Mouse (Mus musculus) small intestine, adult 2 months (tissue): ENCODE data around the gene Fam199x. TPM values are rescaled to one million over a fixed set of nuclear protein-coding genes. Genes with fewer than 3 reads are reported as not detected.

Experiments used
- H3K27ac ChIP-seq: fragments of 200-500 bp; 2 replicates; pipeline ENCODE4 v1.5.1; 2012; ENCODE audit warnings: low read depth, low read length, control low read depth, inconsistent platforms; ENCODE audit not compliant: insufficient read depth
- H3K27me3 ChIP-seq: fragments of 200-500 bp; 2 replicates; pipeline ENCODE4 v1.6.1; 2012; ENCODE audit warnings: mild to moderate bottlenecking, moderate library complexity, low read length, inconsistent platforms; ENCODE audit not compliant: control insufficient read depth, insufficient read depth
- H3K36me3 ChIP-seq: fragments of 200-500 bp; 2 replicates; pipeline ENCODE4 v1.6.1; 2012; ENCODE audit warnings: mild to moderate bottlenecking, low read length, control low read depth, inconsistent platforms; ENCODE audit not compliant: control insufficient read depth, insufficient read depth
- H3K4me1 ChIP-seq: fragments of 200-500 bp; 2 replicates; pipeline ENCODE4 v1.6.1; 2012; ENCODE audit warnings: low read length, inconsistent platforms, mixed read lengths; ENCODE audit not compliant: control insufficient read depth, insufficient read depth, insufficient read length
- H3K4me3 ChIP-seq: fragments of 200-500 bp; 2 replicates; pipeline ENCODE4 v1.5.1; 2012; ENCODE audit warnings: low read depth, mild to moderate bottlenecking, control low read depth, inconsistent platforms, low read length, moderate library complexity
- CTCF ChIP-seq: fragments of 200-500 bp; IDR thresholded peaks from 2 replicates; pipeline ENCODE4 v1.5.1; 2012; ENCODE audit warnings: low read depth, mild to moderate bottlenecking, control low read depth, inconsistent platforms, low read length, moderate library complexity, mixed read lengths; ENCODE audit not compliant: insufficient replicate concordance, insufficient read length; ENCODE audit errors: extremely low read depth
- POLR2A ChIP-seq: fragments of 200-500 bp; IDR thresholded peaks from 2 replicates; pipeline ENCODE4 v1.6.1; 2012; ENCODE audit warnings: low read depth, mild to moderate bottlenecking, control low read depth, inconsistent platforms, low read length, moderate library complexity
- WGBS: fragments of 180-500 bp; shearing (Covaris S2); methylation state at CpG from one replicate; pipeline ENCODE4 v1.1.7; 2018; 5-methylcytosine and 5-hydroxymethylcytosine counted together
- polyA plus RNA-seq: library from polyadenylated mRNA; depleted of rRNA; stranded (reverse); fragments of >200 nt; gene quantifications from 2 replicates; pipeline ENCODE4 v1.2.3, GENCODE M21; 2012

The Fam199x gene
- polyA plus RNA-seq, 1 experiment: 0.46 TPM

GRCm38 (mm10) chrX:137037470-137037999, 11.9 kb upstream of the Fam199x start:
- peak overlapping the region; percentile 61; the same call in 1 of the 2 replicates for H3K27ac ChIP-seq
- H3K4me1 ChIP-seq: peaks cover 2% of the 10 kb centered on the region; the same call in 1 of the 2 replicates
- TF ChIP-seq POLR2A (no peak), CTCF (no peak)
- no peaks in the 10 kb centered on the region for H3K27me3 ChIP-seq
- WGBS: 12% methylated on average over 12 of the region's 12 CpGs
- H3K36me3 ChIP-seq: no peaks in the 10 kb centered on the region
- H3K4me3 ChIP-seq: peak overlapping the region; percentile 100

DNA sequence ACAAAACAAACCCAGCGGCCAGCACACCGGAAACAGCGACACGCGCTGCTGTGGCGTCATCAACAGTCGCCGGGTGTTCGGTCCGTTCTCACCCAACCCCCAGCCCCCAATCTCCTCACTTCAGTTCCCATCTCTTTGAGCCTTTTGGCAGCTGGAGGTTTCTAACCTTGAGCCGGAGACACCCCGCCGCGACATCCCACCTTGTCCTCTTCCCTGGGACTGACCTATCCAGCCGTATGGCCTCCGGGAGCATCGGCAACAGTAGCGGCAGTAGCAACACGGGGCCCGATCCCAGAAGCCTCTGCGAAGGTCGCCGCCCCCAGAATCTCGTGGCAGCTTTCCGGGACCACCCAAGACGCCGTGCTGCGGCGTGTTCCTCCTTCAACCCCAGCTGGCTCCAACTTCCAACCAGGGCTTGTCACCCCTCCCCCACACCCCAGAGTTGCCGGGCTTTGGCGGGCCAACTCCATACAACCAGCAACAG, 11.4 kb upstream of the Fam199x start, which contains the start of gene Slc25a53:
Slc25a53 (minus strand) TSS at position 303 of the 484 bp plus-strand sequence.
- Histone ChIP-seq H3K27me3 (no peaks in the 10 kb centered on the region), H3K4me1 (peaks cover 2% of the 10 kb centered on the region; the same call in 1 of the 2 replicates), H3K36me3 (no peaks in the 10 kb centered on the region), H3K27ac (peak within 1 kb of the TSS; percentile 91), H3K4me3 (peak within 1 kb of the TSS; percentile 100)
- TF ChIP-seq POLR2A (no peak), CTCF (no peak)
- WGBS: 19% methylated on average over 31 of the region's 31 CpGs

- H3K27me3 ChIP-seq: no peaks in the 10 kb centered on the region
- H3K36me3 ChIP-seq: no peaks in the 10 kb centered on the region
- H3K4me1 ChIP-seq: peaks cover 2% of the 10 kb centered on the region; the same call in 1 of the 2 replicates
- TF ChIP-seq CTCF: no peak
- TF ChIP-seq POLR2A: no peak
- H3K27ac ChIP-seq: 0 out of 2 replicates have a peak overlapping the region, but pooled peaks have one; percentile 91
- H3K4me3 ChIP-seq: peak overlapping the region; percentile 100
- WGBS: 33% methylated on average over 7 of the region's 7 CpGs
Observed at GRCm38 (mm10) chrX:137038502-137038901, 10.9 kb upstream of the Fam199x start.

GRCm38 (mm10) chrX:137049060-137049424, 352 bp upstream of the Fam199x start:
- WGBS: 23% methylated on average over 11 of the region's 11 CpGs
- Histone ChIP-seq H3K27ac (no peak overlapping the region), H3K27me3 (no peaks in the 10 kb centered on the region), H3K4me3 (peak overlapping the region; percentile 76), H3K4me1 (no peaks in the 10 kb centered on the region), H3K36me3 (no peaks in the 10 kb centered on the region)
- TF ChIP-seq CTCF (no peak), POLR2A (no peak)

DNA sequence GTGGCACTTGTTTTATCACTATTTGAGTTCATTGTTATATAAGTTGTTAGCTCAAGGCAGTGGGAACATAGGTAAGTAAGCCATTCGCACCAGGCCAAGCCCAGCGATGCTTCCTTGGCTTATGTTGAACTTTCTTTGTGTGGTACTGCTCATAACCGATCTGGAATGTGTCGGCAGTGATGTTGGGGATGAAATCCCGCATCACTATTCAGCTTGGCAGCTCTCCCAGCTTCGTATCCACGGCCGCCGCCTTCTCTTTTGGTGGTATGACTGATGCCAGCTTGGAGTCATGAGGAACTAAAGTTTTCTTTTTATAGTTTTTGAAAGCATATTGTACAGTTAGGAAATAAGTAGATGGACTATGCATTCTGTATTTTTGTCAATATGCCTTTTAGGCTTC, 13.8 kb downstream of the Fam199x start:
- TF ChIP-seq CTCF (no peak), POLR2A (no peak)
- H3K4me3 ChIP-seq: no peak overlapping the region
- H3K27ac ChIP-seq: no peak overlapping the region
- 82% methylated on average over 9 of the region's 9 CpGs for WGBS
- no peaks in the 10 kb centered on the region for H3K4me1 ChIP-seq
- H3K36me3 ChIP-seq: no peaks in the 10 kb centered on the region
- no peaks in the 10 kb centered on the region for H3K27me3 ChIP-seq

- WGBS: 17% methylated on average over 25 of the region's 25 CpGs
- H3K4me1 ChIP-seq: no peaks in the 10 kb centered on the region
- H3K27ac ChIP-seq: no peak overlapping the region
- peaks cover 22% of the 10 kb centered on the region for H3K27me3 ChIP-seq
- H3K36me3 ChIP-seq: no peaks in the 10 kb centered on the region
- no peak overlapping the region for H3K4me3 ChIP-seq
- TF ChIP-seq POLR2A: no peak
- TF ChIP-seq CTCF: no peak
Observed at GRCm38 (mm10) chrX:137104531-137104930, 55.1 kb downstream of the Fam199x start.

GRCm38 (mm10) chrX:137106498-137106897, 57.1 kb downstream of the Fam199x start:
- H3K27me3 ChIP-seq: peaks cover 20% of the 10 kb centered on the region
- no peaks in the 10 kb centered on the region for H3K36me3 ChIP-seq
- no peak for TF ChIP-seq CTCF
- no peak for TF ChIP-seq POLR2A
- 14% methylated on average over 12 of the region's 13 CpGs for WGBS
- no peak overlapping the region for H3K27ac ChIP-seq
- H3K4me3 ChIP-seq: no peak overlapping the region
- no peaks in the 10 kb centered on the region for H3K4me1 ChIP-seq
